Mouse (Mus musculus) lung, postnatal 36 days (tissue): ENCODE data around the gene Ube2q1.

Experiments used
- DNase-seq: peaks from one replicate; pipeline ENCODE4 v3.0.0; 2022; ENCODE audit warnings: mixed read lengths

The Ube2q1 gene

DNA sequence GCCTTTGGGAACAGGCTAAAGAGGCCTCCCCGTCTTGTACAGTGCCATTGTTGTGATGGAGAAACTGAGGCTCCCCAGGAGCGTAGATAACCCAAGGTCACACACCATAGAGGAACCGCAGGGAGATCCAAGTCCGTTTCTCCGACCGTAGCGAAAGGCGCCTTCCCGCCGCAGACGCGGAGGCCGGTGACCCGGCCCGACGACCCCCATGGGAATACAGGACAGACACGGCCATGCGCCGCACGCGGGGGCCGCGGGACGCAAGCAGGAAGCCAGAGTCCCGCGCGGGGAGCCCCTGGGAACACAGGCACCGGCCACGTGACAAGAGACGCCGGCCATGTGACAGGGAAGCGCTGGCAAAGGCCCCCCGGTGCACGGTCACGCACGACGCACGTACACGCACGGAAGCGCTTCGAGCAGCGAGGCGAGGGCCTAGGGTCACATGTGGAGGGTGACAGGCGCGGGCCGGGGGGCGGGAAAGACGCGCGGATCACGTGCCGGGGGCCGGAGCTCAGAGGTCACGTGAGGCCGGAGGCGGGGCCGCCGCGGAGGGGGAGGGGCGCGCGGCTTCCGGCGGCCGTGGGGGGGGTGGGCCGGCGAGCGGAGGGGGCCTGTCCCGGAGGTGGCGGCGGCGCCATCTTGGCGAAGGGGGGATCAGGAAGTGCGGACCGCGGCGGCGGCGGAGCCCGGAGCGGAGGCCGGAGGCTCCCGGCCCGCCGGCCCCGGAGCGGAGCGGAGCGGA, at the start of gene Ube2q1:
Ube2q1 (plus strand) TSS at position 649 of the 742 bp plus-strand sequence.
- DNase-seq, result peak; percentile 96

DNA sequence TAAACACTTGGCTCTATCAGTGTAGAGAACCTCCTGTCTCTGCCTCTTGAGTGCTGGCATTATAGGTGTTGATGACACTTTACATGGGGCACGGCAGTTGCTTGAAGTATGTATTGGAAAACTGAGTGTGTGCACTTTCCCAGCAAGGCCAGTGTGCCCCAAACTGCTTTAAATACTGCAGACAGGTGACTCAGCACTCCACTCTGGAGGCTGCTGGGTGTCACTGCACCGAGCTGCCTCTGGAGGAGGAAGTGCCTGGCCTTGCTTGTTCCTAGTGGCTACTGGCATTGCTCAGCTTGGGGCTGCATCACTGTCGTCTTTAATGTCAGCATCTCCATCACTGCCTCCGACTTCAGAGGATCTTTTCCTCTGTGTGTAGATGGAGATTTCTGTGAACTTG, 46.4 kb upstream of the Ube2q1 start:
- peak; percentile 67 for DNase-seq

DNA sequence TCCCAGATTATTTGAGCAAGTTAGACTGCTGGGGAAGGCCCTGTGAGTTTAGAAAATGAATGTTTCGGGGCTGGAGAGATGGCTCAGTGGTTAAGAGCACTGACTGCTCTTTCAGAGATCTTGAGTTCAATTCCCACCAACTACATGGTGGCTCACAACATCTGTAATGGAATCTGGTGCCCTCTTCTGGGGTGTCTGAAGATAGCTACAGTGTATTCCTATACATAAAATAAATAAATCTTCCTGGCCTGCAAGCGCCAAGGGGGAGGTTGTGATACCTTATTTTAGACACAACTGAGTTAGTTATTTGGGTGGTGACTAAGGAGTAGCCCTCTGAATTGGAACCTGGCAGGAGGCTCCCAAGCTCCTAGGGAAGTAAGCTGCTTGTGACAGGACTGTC, 44.6 kb upstream of the Ube2q1 start:
- no peak for DNase-seq

DNA sequence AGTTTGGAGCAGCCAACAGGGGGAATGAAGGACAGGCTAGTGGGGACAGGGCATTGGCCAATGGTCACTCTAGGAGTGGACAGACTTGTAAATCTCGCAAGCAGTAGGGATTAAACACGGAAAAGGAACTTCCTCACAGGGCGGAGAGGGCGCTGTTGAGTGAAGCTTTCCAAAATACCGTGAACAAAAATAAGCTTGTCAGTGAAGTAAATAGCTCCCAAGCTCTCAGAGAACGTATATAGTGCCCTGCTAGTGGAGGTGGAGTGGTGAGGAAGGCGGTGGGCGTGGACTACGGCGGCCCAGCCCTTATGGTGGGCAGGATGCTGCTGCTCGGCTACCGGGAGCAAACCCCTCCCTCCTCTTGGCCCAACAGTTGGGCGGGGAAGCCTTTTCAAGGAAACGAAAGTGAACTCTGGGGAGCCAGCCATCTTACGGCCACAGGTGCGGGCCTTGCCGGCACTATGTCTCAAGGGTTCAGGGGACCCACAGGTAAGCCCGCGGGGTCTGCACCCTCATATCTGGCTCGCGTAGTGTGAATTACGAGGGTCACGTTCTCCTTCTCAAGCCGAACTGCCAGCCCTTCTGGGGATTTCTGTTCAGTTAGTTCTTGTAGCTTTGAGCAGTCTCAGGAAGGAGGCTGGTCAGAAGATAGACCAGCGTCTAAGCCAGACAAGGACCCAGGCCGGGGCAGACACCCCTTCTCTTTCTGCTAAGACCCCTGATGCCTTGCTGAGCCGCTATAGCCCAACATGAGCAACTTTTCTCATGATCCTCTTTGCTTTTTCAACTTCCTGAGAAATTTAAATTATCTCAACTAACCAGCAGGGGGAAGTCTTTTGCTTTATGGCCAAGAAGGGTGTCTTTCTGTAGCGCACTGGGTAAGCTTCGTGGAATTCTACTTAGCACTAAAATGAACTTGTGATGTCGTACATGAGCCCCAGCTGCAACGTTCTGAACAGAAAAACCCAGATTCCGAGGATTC, 42.8 kb upstream of the Ube2q1 start:
- DNase-seq, result peak; percentile 97

DNA sequence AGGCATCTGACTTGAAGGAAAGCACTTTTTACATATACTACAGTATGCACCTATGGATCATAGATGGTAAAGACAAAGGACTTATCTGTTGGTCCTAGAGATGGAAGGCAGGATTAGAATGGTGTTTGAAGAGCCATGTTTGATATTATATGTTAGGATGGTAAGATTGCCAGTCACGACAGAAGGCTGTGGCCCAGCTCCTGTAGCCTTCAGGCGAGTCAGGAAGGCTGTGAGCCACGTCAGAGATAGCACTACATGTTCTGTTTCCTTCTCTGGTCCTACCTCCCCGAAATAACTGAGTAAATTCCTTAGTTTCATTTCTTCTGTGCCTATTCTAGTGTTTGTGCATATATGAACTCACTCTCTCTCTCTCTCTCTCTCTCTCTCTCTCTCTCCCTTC, 41.3 kb upstream of the Ube2q1 start:
- no peak for DNase-seq

DNA sequence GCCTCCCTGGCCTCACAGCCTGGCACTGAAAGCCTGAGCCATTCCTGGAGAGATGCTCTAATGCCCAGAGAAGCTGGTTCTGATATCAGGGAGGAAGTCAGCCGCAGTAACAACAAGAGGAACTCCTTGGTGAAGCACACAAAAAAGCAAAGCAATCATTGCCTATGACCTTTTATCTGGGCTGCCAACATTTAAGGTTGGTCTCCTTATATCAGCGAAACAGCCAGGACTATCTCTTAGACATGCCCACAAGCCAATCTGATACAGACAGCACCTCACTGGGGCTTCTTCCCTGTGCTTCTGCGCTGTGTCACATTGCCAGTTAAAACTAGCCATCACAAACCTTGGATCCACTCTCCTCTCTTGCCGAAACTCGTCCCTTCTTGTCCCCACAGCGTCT, 34.9 kb upstream of the Ube2q1 start:
- no peak for DNase-seq

DNA sequence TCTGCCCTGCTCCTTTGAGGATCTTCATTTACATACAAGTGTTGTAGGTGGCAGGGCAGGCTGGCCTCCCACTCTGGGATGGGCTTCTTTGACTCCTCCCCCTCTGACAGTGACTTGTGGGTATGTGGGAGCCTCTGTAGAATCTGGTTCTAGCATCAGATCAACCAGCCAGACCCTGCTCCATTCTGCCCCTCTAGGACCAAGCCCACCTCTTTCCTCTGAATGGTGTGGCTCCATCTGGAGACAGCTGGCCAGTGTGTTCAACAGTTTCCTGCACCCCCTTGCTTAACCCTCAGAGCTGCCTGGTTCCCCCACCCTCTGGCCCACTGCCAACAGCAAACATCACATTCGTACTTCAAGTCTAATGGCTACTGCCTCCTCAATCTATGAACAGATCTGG, 21.1 kb upstream of the Ube2q1 start:
- no peak for DNase-seq

DNA sequence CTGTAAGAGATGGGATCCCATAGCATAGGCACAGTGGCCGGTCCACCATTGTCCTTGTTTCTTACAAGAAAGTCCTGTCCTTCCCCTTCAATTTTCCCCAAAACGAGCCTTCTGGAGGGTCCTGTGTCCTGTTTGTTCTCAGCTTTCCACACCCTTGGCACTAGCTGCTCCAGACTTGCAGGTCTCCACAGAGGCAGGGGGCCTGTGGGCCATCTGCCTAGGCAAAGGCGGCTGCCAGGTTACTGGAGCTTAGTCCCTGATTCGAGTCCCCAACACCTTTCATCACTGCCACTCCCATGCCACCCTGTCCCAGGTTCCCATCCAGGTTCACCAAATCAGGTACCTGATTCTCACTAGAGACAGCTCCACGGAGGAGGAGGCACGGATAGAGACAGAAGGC, 18.1 kb upstream of the Ube2q1 start:
- no peak for DNase-seq

DNA sequence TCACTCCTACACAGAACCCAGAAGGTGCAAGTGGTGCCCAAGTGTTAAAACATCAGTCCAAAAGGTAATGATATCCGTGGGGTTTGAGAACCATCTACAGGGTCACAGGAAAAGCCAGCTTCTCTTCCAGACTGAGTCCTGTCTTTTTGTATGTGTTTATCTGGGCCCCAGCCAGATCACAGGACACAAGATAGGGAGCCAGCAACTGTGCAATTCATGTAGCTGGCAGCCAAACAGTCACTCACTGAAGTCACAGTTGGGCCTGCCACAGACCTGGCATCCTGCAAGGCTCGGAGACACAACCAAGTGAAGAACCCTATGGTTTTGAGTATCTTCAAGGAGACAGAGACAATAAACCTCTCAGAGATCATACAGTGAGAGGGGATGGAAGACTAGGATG, 15.6 kb upstream of the Ube2q1 start:
- no peak for DNase-seq

GRCm38 (mm10) chr3:89759786-89760185, 13.6 kb upstream of the Ube2q1 start:
- no peak for DNase-seq

DNA sequence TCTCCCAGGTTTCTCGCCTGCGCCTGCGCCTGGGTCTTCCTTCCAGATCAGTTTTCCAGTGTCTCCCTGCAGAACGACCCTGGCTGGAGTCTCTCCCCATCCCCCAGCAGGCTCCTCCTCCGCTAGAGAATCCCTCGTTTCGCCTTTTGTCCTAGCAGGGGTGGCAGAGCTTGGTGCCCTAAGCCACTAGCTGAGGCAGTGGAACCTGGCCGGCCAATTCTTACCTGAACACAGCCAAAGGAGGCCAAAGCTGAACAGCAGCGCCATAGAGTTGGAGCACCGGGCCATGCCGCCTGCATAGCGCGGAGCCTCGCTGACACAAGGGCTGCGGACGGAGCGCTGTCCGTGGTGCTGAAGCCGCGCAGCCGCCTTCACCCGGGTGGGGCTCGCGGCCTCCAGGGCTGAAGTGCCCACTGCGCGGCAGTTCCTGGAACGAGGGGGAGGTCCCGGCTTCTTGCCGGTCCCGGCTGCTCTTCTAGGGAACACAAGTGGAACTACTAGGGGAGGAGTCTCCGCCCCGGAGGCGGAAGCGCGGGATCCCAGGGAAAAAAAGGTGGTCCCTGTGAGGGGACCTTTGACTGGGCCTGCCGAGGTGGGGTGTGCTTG, 9.2 kb upstream of the Ube2q1 start, which contains the start of gene Chrnb2:
Chrnb2 (minus strand) TSS at position 514 of the 606 bp plus-strand sequence.
- peak; percentile 76 for DNase-seq

- no peak for DNase-seq
Observed at GRCm38 (mm10) chr3:89769584-89769983, 3.8 kb upstream of the Ube2q1 start.

- no peak for DNase-seq
Observed at GRCm38 (mm10) chr3:89770425-89771002, 2.9 kb upstream of the Ube2q1 start.

- peak; percentile 87 for DNase-seq
Observed at GRCm38 (mm10) chr3:89772588-89772967, 838 bp upstream of the Ube2q1 start.

- peak; percentile 41 for DNase-seq
Observed at GRCm38 (mm10) chr3:89773740-89774211, 360 bp downstream of the Ube2q1 start.

- peak; percentile 25 for DNase-seq
Observed at GRCm38 (mm10) chr3:89774236-89774960, 982 bp downstream of the Ube2q1 start.

GRCm38 (mm10) chr3:89776001-89776400, 2.6 kb downstream of the Ube2q1 start:
- DNase-seq, result no peak

DNA sequence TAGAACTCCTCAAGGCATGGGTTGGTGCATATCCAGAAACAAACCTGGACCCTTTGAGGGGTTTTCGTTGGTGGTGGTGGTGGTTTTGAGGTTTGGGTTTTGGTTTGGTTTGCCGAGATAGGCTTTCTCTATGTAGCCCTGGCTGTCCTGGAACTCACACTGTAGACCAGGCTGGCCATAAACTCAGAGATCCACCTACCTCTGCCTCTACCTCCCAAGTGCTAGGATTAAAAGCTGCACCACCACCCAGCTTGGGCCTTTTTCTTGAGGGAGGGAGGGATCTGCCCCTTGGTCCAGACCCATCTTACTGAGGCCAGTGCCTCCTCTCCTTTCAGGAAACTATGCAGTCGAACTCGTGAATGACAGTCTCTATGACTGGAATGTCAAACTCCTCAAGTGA, 6.7 kb downstream of the Ube2q1 start:
- DNase-seq, result no peak

DNA sequence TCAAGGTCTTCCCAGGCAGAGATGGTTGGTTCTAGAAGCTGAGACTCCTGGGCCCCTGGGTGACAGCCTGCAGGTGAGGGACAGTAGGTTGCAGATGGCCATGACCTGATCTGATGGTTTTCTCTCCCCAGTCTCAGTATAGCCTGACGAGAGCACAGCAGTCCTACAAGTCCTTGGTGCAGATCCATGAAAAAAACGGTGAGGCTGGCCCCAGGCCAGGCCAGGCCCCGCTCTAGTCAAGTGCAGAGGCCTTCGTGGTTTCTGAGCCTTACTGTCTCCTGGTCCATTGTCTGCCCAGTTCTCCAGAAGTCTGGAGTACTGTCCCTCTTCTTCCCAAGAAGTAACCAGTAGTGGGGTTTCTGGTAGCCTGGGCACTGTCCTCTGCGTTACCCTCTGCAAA, 8.2 kb downstream of the Ube2q1 start:
- DNase-seq, result no peak

DNA sequence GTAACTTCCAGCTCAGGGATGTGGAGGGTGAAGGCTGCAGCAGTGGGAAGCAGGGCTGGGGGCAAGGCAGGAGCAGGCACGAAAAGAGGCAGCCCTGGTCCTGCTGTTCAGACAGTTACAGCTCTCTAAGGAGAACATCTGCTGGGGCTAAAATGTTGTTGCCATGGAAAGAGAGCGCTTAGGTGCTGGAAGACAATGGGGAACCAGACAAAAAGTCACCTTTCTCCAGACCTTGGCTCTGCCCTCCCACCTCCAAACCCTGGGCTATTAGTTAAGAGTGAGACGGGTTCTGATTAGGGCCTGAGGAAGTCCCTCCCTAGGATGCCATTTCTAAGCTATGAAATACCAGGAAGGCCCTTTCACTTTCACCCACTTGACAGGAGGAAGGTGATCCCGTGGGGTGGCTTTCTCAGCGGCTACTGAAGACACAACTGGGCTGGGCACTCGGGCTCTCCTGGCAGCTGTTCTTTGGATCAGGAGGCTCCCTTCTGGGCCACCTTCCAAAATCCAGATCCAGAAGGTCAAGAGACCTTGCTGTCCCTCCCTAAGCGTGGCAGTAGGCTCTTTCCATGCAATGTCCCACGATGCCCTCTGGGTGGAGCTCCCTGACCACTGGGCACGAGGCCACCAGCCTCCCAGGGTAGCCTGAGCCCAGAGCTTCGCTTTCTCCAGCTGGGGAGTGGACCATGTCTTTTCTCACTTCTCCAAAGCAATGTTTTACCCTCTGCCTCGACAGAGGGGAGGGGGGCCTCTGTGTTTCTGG, 11.8 kb downstream of the Ube2q1 start:
- DNase-seq, result peak; percentile 87

DNA sequence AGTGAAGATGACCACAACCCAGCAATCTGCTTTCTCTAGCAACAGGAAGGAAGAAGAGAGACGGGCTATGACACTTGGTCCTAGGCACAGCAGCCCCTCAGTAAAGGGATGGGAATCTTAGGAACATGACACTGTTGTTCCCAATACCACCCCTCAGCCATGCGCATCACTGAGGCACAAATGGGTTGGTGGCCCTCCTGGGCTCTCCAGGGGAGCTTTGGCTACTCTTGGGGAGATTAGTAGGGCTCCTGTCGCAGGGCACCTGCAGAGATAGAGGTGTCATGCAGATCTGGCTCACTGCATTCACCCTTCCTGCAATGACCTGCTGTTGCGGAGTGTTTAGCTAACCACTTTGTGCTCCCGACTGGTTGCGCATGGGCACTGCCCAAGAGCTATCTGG, 12.9 kb downstream of the Ube2q1 start:
- no peak for DNase-seq
